Mouse (Mus musculus) hindbrain, postnatal 0 days (tissue): ENCODE data around the gene Tbx10. TPM values are rescaled to one million over a fixed set of nuclear protein-coding genes. Genes with fewer than 3 reads are reported as not detected.

Source experiments
- ATAC-seq: fragments of 200-750 bp; cut with Nextera tagmentation; 2 replicates; pipeline ENCODE4 v1.8.0; 2017; ENCODE audit warnings: mild to moderate bottlenecking, moderate TSS enrichment, moderate library complexity
- DNase-seq: peaks from one replicate; pipeline ENCODE4 v3.0.0-alpha.2; 2015; ENCODE audit warnings: low spot score
- H3K27ac ChIP-seq: fragments of 300-500 bp; sonication (generic); 2 replicates; pipeline ENCODE4 v1.5.1; 2014; ENCODE audit warnings: mild to moderate bottlenecking
- H3K27me3 ChIP-seq: fragments of 300-500 bp; sonication (generic); 2 replicates; pipeline ENCODE4 v1.6.1; 2014; ENCODE audit warnings: low read length, mixed read lengths; ENCODE audit not compliant: insufficient read depth
- H3K36me3 ChIP-seq: fragments of 300-500 bp; sonication (generic); 2 replicates; pipeline ENCODE4 v1.6.1; 2014; ENCODE audit warnings: low read length, mixed read lengths; ENCODE audit not compliant: insufficient read depth
- H3K4me1 ChIP-seq: fragments of 300-500 bp; sonication (generic); 2 replicates; pipeline ENCODE4 v1.6.1; 2014; ENCODE audit warnings: antibody characterized with exemption, low read length, mixed read lengths; ENCODE audit not compliant: insufficient read depth
- H3K4me2 ChIP-seq: fragments of 300-500 bp; sonication (generic); 2 replicates; pipeline ENCODE4 v1.6.1; 2014; ENCODE audit warnings: low read depth, mild to moderate bottlenecking, low read length, moderate library complexity, mixed read lengths
- H3K4me3 ChIP-seq: fragments of 300-500 bp; sonication (generic); 2 replicates; pipeline ENCODE4 v1.5.1; 2014; ENCODE audit warnings: low read length
- H3K9ac ChIP-seq: fragments of 300-500 bp; sonication (generic); replicated peaks from 2 replicates; pipeline ENCODE4 v1.6.1; 2014; ENCODE audit warnings: mild to moderate bottlenecking, low read length, moderate library complexity, mixed read lengths
- H3K9me3 ChIP-seq: fragments of 300-500 bp; sonication (generic); 2 replicates; pipeline ENCODE4 v1.6.1; 2016; ENCODE audit warnings: low read length, mixed read lengths
- CTCF ChIP-seq: IDR thresholded peaks from 2 replicates; pipeline ENCODE4 v1.5.1; 2016; ENCODE audit warnings: antibody characterized with exemption, control low read depth, low read depth
- WGBS: fragments of 180-500 bp; shearing (Covaris S2); extraction: QIAGEN DNeasy Blood & Tissue Kit; methylation state at CpG from one replicate; pipeline ENCODE4 v1.1.7; 2014; 5-methylcytosine and 5-hydroxymethylcytosine counted together
- polyA plus RNA-seq: library from polyadenylated mRNA; unstranded; fragments of >200 nt; fragmentation: Nextera tagmentation; extraction: Ambion mirVana; gene quantifications from 2 replicates; pipeline ENCODE4 v1.2.1, GENCODE M21; 2015
- total RNA-seq: library from RNA; depleted of rRNA; stranded (reverse); fragments of >200 nt; gene quantifications from 2 replicates; pipeline ENCODE4 v1.2.3, GENCODE M21; 2014

The Tbx10 gene
- total and polyA plus RNA-seq, 2 experiments from 2014 or later = 0.36 TPM; not detected in 1

GRCm38 (mm10) chr19:4012432-4013022, 20.0 kb downstream of the Tbx10 start, which contains the start of gene Ndufv1:
TSS of gene Ndufv1 (minus strand) at chr19:4012806.
- WGBS = 1% methylated on average over 45 of the region's 45 CpGs
- Histone ChIP-seq H3K36me3 (peaks cover 26% of the 10 kb centered on the region), H3K27ac (peak within 1 kb of the TSS; percentile 82; the same call in 1 of the 2 replicates), H3K9me3 (no peaks in the 10 kb centered on the region), H3K4me1 (peaks cover 6% of the 10 kb centered on the region), H3K27me3 (no peaks in the 10 kb centered on the region), H3K4me2 (peak within 1 kb of the TSS; percentile 78), H3K4me3 (peak within 1 kb of the TSS; percentile 90), H3K9ac (peak within 1 kb of the TSS; percentile 85)
- peak; percentile 92 for TF ChIP-seq CTCF
- ATAC-seq = peak; percentile 99
- peak; percentile 99 for DNase-seq

- Histone ChIP-seq H3K27me3 (no peaks in the 10 kb centered on the region), H3K4me1 (peaks cover 6% of the 10 kb centered on the region), H3K9me3 (no peaks in the 10 kb centered on the region), H3K27ac (no peak overlapping the region), H3K4me3 (peak overlapping the region; percentile 90), H3K9ac (peak overlapping the region; percentile 33; the same call in 1 of the 2 replicates), H3K4me2 (peak overlapping the region; percentile 78), H3K36me3 (peaks cover 21% of the 10 kb centered on the region)
- 23% methylated on average over 9 of the region's 9 CpGs for WGBS
- no peak for ATAC-seq
- no peak for TF ChIP-seq CTCF
- no peak for DNase-seq
Measured at GRCm38 (mm10) chr19:4013066-4013465, 20.5 kb downstream of the Tbx10 start.

GRCm38 (mm10) chr19:4014802-4015201, 22.2 kb downstream of the Tbx10 start:
- TF ChIP-seq CTCF = no peak
- H3K4me1 ChIP-seq = peaks cover 6% of the 10 kb centered on the region
- no peak overlapping the region for H3K4me3 ChIP-seq
- no peak overlapping the region for H3K4me2 ChIP-seq
- no peak overlapping the region for H3K27ac ChIP-seq
- ATAC-seq = no peak
- H3K9me3 ChIP-seq = no peaks in the 10 kb centered on the region
- DNase-seq = no peak
- peaks cover 4% of the 10 kb centered on the region; the same call in 1 of the 2 replicates for H3K36me3 ChIP-seq
- H3K27me3 ChIP-seq = no peaks in the 10 kb centered on the region
- no peak overlapping the region for H3K9ac ChIP-seq

GRCm38 (mm10) chr19:4015635-4016034, 23.1 kb downstream of the Tbx10 start:
- Histone ChIP-seq H3K4me2 (no peak overlapping the region), H3K4me3 (no peak overlapping the region), H3K9ac (no peak overlapping the region), H3K4me1 (peaks cover 6% of the 10 kb centered on the region), H3K27me3 (no peaks in the 10 kb centered on the region), H3K27ac (no peak overlapping the region), H3K36me3 (no peaks in the 10 kb centered on the region), H3K9me3 (no peaks in the 10 kb centered on the region)
- DNase-seq (no peak), ATAC-seq (no peak)
- no peak for TF ChIP-seq CTCF
- WGBS = 63% methylated on average over 5 of the region's 5 CpGs

GRCm38 (mm10) chr19:4017921-4018587, 25.5 kb downstream of the Tbx10 start:
- Histone ChIP-seq H3K4me3 (no peak overlapping the region), H3K36me3 (no peaks in the 10 kb centered on the region), H3K27me3 (no peaks in the 10 kb centered on the region), H3K27ac (no peak overlapping the region), H3K4me2 (no peak overlapping the region), H3K4me1 (no peaks in the 10 kb centered on the region), H3K9me3 (no peaks in the 10 kb centered on the region), H3K9ac (no peak overlapping the region)
- no peak for ATAC-seq
- WGBS = 68% methylated on average over 10 of the region's 10 CpGs
- no peak for TF ChIP-seq CTCF
- no peak for DNase-seq

GRCm38 (mm10) chr19:4018743-4019583, 26.4 kb downstream of the Tbx10 start:
- DNase-seq = peak; percentile 92
- Histone ChIP-seq H3K36me3 (no peaks in the 10 kb centered on the region), H3K9me3 (no peaks in the 10 kb centered on the region), H3K4me1 (no peaks in the 10 kb centered on the region), H3K27ac (0 out of 2 replicates have a peak overlapping the region, but pooled peaks have one; percentile 41), H3K4me3 (no peak overlapping the region), H3K27me3 (no peaks in the 10 kb centered on the region), H3K9ac (no peak overlapping the region), H3K4me2 (no peak overlapping the region)
- WGBS = 19% methylated on average over 18 of the region's 18 CpGs
- peak; percentile 93 for ATAC-seq
- TF ChIP-seq CTCF = peak; percentile 84
